Mouse (Mus musculus) liver, embryonic 12.5 days (tissue): ENCODE data around the gene Tbc1d32. TPM values are rescaled to one million over a fixed set of nuclear protein-coding genes. Genes with fewer than 3 reads are reported as not detected.
"Not testable (repeated sequence)": the region's sequence is repeated elsewhere in the genome, so short reads cannot be mapped to it uniquely, and the experiment has no call there.

ENCODE experiments used
- ATAC-seq: fragments of 200-750 bp; cut with Nextera tagmentation; 2 replicates; pipeline ENCODE4 v1.8.0; 2017; ENCODE audit warnings: moderate number of reproducible peaks, mild to moderate bottlenecking, moderate library complexity
- H3K27ac ChIP-seq: fragments of 300-500 bp; sonication (generic); 2 replicates; pipeline ENCODE4 v1.5.1; 2016; ENCODE audit warnings: mild to moderate bottlenecking
- H3K27me3 ChIP-seq: fragments of 300-500 bp; sonication (generic); replicated peaks from 2 replicates; pipeline ENCODE4 v1.6.1; 2016; ENCODE audit warnings: mild to moderate bottlenecking, moderate library complexity
- H3K36me3 ChIP-seq: fragments of 300-500 bp; sonication (generic); 2 replicates; pipeline ENCODE4 v1.6.1; 2016; ENCODE audit warnings: mild to moderate bottlenecking, moderate library complexity
- H3K4me1 ChIP-seq: fragments of 300-500 bp; sonication (generic); 2 replicates; pipeline ENCODE4 v1.6.1; 2016
- H3K4me2 ChIP-seq: fragments of 300-500 bp; sonication (generic); 2 replicates; pipeline ENCODE4 v1.6.1; 2016; ENCODE audit warnings: mild to moderate bottlenecking, moderate library complexity
- H3K4me3 ChIP-seq: fragments of 300-500 bp; sonication (generic); 2 replicates; pipeline ENCODE4 v1.5.1; 2016; ENCODE audit warnings: mild to moderate bottlenecking, moderate library complexity
- H3K9ac ChIP-seq: fragments of 300-500 bp; sonication (generic); 2 replicates; pipeline ENCODE4 v1.6.1; 2016; ENCODE audit warnings: mild to moderate bottlenecking, moderate library complexity
- H3K9me3 ChIP-seq: fragments of 300-500 bp; sonication (generic); replicated peaks from 2 replicates; pipeline ENCODE4 v1.6.1; 2016; ENCODE audit warnings: mild to moderate bottlenecking, moderate library complexity
- WGBS: fragments of 180-500 bp; shearing (Covaris S2); methylation state at CpG from one replicate; pipeline ENCODE4 v1.1.7; 2016; ENCODE audit not compliant: insufficient replicate concordance; 5-methylcytosine and 5-hydroxymethylcytosine counted together
- polyA plus RNA-seq: library from polyadenylated mRNA; unstranded; fragments of >200 nt; fragmentation: Nextera tagmentation; extraction: Ambion mirVana; gene quantifications from 2 replicates; pipeline ENCODE4 v1.2.1, GENCODE M21; 2016

Tbc1d32 gene
- polyA plus RNA-seq: 1.1 and 1.2 TPM in 2 replicates

GRCm38 (mm10) chr10:56228568-56229209 is at the start of gene Tbc1d32:
Gene Tbc1d32 (minus strand): TSS chr10:56228689.
- peaks cover 7% of the 10 kb centered on the region; the same call in 1 of the 2 replicates for H3K4me1 ChIP-seq
- H3K27me3 ChIP-seq: no peaks in the 10 kb centered on the region
- no peaks in the 10 kb centered on the region for H3K9me3 ChIP-seq
- ATAC-seq: peak; percentile 96
- peak within 1 kb of the TSS; percentile 67; the same call in 1 of the 2 replicates for H3K27ac ChIP-seq
- peak within 1 kb of the TSS; percentile 50; the same call in 1 of the 2 replicates for H3K9ac ChIP-seq
- H3K36me3 ChIP-seq: no peaks in the 10 kb centered on the region
- peak within 1 kb of the TSS; percentile 71 for H3K4me2 ChIP-seq
- WGBS: 3% methylated on average over 42 of the region's 42 CpGs
- peak within 1 kb of the TSS; percentile 70 for H3K4me3 ChIP-seq

GRCm38 (mm10) chr10:56227771-56228275 is 666 bp downstream of the Tbc1d32 start:
- Histone ChIP-seq H3K27ac (no peak overlapping the region), H3K27me3 (no peaks in the 10 kb centered on the region), H3K9me3 (no peaks in the 10 kb centered on the region), H3K4me2 (peak overlapping the region; percentile 71), H3K36me3 (no peaks in the 10 kb centered on the region), H3K4me3 (peak overlapping the region; percentile 70), H3K4me1 (peaks cover 7% of the 10 kb centered on the region; the same call in 1 of the 2 replicates), H3K9ac (0 out of 2 replicates have a peak overlapping the region, but pooled peaks have one; percentile 35)
- WGBS: 70% methylated on average over 8 of the region's 8 CpGs
- ATAC-seq: no peak

GRCm38 (mm10) chr10:56215797-56216196 is 12.7 kb downstream of the Tbc1d32 start:
- H3K9me3 ChIP-seq: no peaks in the 10 kb centered on the region
- H3K4me1 ChIP-seq: no peaks in the 10 kb centered on the region
- no peaks in the 10 kb centered on the region for H3K36me3 ChIP-seq
- no peak for ATAC-seq
- H3K4me2 ChIP-seq: no peak overlapping the region
- no peak overlapping the region for H3K4me3 ChIP-seq
- H3K27me3 ChIP-seq: no peaks in the 10 kb centered on the region
- WGBS: 62% methylated on average over 3 of the region's 3 CpGs
- no peak overlapping the region for H3K27ac ChIP-seq
- no peak overlapping the region for H3K9ac ChIP-seq

GRCm38 (mm10) chr10:56210343-56210742 is 18.1 kb downstream of the Tbc1d32 start:
- Histone ChIP-seq H3K9me3 (no peaks in the 10 kb centered on the region), H3K27ac (no peak overlapping the region), H3K27me3 (no peaks in the 10 kb centered on the region), H3K4me1 (no peaks in the 10 kb centered on the region), H3K4me2 (no peak overlapping the region), H3K4me3 (no peak overlapping the region), H3K9ac (no peak overlapping the region), H3K36me3 (no peaks in the 10 kb centered on the region)
- ATAC-seq: no peak
- 75% methylated on average over 1 of the region's 1 CpGs for WGBS

- Histone ChIP-seq H3K27me3 (no peaks in the 10 kb centered on the region), H3K4me3 (no peak overlapping the region), H3K4me1 (no peaks in the 10 kb centered on the region), H3K27ac (no peak overlapping the region), H3K4me2 (no peak overlapping the region), H3K36me3 (no peaks in the 10 kb centered on the region), H3K9me3 (no peaks in the 10 kb centered on the region), H3K9ac (no peak overlapping the region)
- ATAC-seq: no peak
- WGBS: 65% methylated on average over 8 of the region's 8 CpGs
These were observed 21.6 kb downstream of the Tbc1d32 start for GRCm38 (mm10) chr10:56206802-56207404.

GRCm38 (mm10) chr10:56204348-56204747 is 24.1 kb downstream of the Tbc1d32 start:
- Histone ChIP-seq H3K9me3 (no peaks in the 10 kb centered on the region), H3K9ac (no peak overlapping the region), H3K27ac (no peak overlapping the region), H3K4me3 (no peak overlapping the region), H3K4me1 (no peaks in the 10 kb centered on the region), H3K4me2 (no peak overlapping the region), H3K36me3 (no peaks in the 10 kb centered on the region), H3K27me3 (no peaks in the 10 kb centered on the region)
- ATAC-seq: no peak
- WGBS: 82% methylated on average over 2 of the region's 2 CpGs

- Histone ChIP-seq H3K27me3 (no peaks in the 10 kb centered on the region), H3K27ac (no peak overlapping the region), H3K9ac (no peak overlapping the region), H3K4me1 (no peaks in the 10 kb centered on the region), H3K4me3 (no peak overlapping the region), H3K4me2 (no peak overlapping the region), H3K36me3 (no peaks in the 10 kb centered on the region), H3K9me3 (no peaks in the 10 kb centered on the region)
- no peak for ATAC-seq
These were observed 28.6 kb downstream of the Tbc1d32 start for GRCm38 (mm10) chr10:56199902-56200301.

- Histone ChIP-seq H3K27me3 (no peaks in the 10 kb centered on the region), H3K4me3 (no peak overlapping the region), H3K9ac (no peak overlapping the region), H3K4me2 (no peak overlapping the region), H3K4me1 (no peaks in the 10 kb centered on the region), H3K9me3 (no peaks in the 10 kb centered on the region), H3K27ac (no peak overlapping the region), H3K36me3 (no peaks in the 10 kb centered on the region)
- no peak for ATAC-seq
- WGBS: 84% methylated on average over 3 of the region's 3 CpGs
These were observed 29.8 kb downstream of the Tbc1d32 start for GRCm38 (mm10) chr10:56198691-56199090.

- H3K27me3 ChIP-seq: no peaks in the 10 kb centered on the region
- no peak overlapping the region for H3K9ac ChIP-seq
- no peak for ATAC-seq
- no peak overlapping the region for H3K4me3 ChIP-seq
- no peak overlapping the region for H3K27ac ChIP-seq
- no peaks in the 10 kb centered on the region for H3K4me1 ChIP-seq
- H3K9me3 ChIP-seq: no peaks in the 10 kb centered on the region
- H3K36me3 ChIP-seq: no peaks in the 10 kb centered on the region
- WGBS: 72% methylated on average over 7 of the region's 7 CpGs
- no peak overlapping the region for H3K4me2 ChIP-seq
These were observed 34.2 kb downstream of the Tbc1d32 start for GRCm38 (mm10) chr10:56194310-56194709.

- no peak for ATAC-seq
These were observed 46.8 kb downstream of the Tbc1d32 start for GRCm38 (mm10) chr10:56181727-56182126.

GRCm38 (mm10) chr10:56173184-56173583 is 55.3 kb downstream of the Tbc1d32 start:
- WGBS: 80% methylated on average over 5 of the region's 5 CpGs
- Histone ChIP-seq H3K9ac (no peak overlapping the region), H3K36me3 (no peaks in the 10 kb centered on the region), H3K9me3 (no peaks in the 10 kb centered on the region), H3K4me3 (no peak overlapping the region), H3K4me1 (no peaks in the 10 kb centered on the region), H3K27me3 (no peaks in the 10 kb centered on the region), H3K4me2 (no peak overlapping the region), H3K27ac (no peak overlapping the region)
- no peak for ATAC-seq

More at GRCm38 (mm10) chr10:56181727-56182126, 46.8 kb downstream of the Tbc1d32 start:
- Histone ChIP-seq H3K4me3 (no peak overlapping the region), H3K9ac (no peak overlapping the region), H3K4me1 (no peaks in the 10 kb centered on the region), H3K27ac (no peak overlapping the region), H3K36me3 (no peaks in the 10 kb centered on the region; the same call in 1 of the 2 replicates), H3K4me2 (no peak overlapping the region), H3K9me3 (no peaks in the 10 kb centered on the region), H3K27me3 (no peaks in the 10 kb centered on the region)
- WGBS: 88% methylated on average over 1 of the region's 1 CpGs

GRCm38 (mm10) chr10:56167721-56168120 is 60.8 kb downstream of the Tbc1d32 start:
- not testable (repeated sequence) for H3K9ac ChIP-seq, H3K36me3 ChIP-seq, H3K4me3 ChIP-seq, H3K27ac ChIP-seq, ATAC-seq, H3K4me1 ChIP-seq, H3K9me3 ChIP-seq, H3K4me2 ChIP-seq, H3K27me3 ChIP-seq
